Mouse (Mus musculus) lung, adult 2 months (tissue): Measurements from ENCODE around the gene Nav2.

Source experiments
- CTCF ChIP-seq: fragments of 200-500 bp; IDR thresholded peaks from 2 replicates; pipeline ENCODE4 v1.5.1; 2011; ENCODE audit warnings: mild to moderate bottlenecking, low read length, control low read depth; ENCODE audit not compliant: insufficient read depth
- POLR2A ChIP-seq: fragments of 200-500 bp; IDR thresholded peaks from 2 replicates; pipeline ENCODE4 v1.6.1; 2011; ENCODE audit warnings: low read depth, mild to moderate bottlenecking, control low read depth, low read length, borderline replicate concordance; ENCODE audit errors: extremely low read depth

DNA sequence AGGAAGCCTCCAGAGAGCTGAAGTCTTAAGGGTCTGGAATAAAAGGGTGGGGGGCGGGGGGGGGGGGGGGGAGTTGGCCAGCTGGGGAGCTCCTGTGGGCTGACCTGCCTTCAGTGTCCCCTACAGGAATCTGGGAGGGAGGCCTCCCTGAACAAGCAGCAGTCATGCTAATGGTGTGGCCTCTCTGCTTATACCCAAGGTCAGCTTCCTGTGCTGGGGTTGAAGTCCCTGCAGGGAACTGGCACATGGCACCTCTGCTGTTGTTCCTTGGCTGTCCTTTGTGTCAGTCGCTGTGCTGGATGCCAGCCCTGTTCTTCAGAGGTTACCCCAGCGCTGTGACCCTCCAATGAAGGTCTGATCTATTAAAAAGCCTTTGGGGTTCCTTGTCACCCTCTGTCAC lies 596.5 kb downstream of the Nav2 start:
- TF ChIP-seq POLR2A = no peak
- TF ChIP-seq CTCF = no peak
